Mouse (Mus musculus): ENCODE measurements around the gene Kat8. TPM values are rescaled to one million over a fixed set of nuclear protein-coding genes. Genes with fewer than 3 reads are reported as not detected.
A peak's percentile ranks its signal among the peaks of the same experiment; 100 is the strongest.

The Kat8 gene
- polyA plus RNA-seq, 1 experiment = 23.7 TPM

DNA sequence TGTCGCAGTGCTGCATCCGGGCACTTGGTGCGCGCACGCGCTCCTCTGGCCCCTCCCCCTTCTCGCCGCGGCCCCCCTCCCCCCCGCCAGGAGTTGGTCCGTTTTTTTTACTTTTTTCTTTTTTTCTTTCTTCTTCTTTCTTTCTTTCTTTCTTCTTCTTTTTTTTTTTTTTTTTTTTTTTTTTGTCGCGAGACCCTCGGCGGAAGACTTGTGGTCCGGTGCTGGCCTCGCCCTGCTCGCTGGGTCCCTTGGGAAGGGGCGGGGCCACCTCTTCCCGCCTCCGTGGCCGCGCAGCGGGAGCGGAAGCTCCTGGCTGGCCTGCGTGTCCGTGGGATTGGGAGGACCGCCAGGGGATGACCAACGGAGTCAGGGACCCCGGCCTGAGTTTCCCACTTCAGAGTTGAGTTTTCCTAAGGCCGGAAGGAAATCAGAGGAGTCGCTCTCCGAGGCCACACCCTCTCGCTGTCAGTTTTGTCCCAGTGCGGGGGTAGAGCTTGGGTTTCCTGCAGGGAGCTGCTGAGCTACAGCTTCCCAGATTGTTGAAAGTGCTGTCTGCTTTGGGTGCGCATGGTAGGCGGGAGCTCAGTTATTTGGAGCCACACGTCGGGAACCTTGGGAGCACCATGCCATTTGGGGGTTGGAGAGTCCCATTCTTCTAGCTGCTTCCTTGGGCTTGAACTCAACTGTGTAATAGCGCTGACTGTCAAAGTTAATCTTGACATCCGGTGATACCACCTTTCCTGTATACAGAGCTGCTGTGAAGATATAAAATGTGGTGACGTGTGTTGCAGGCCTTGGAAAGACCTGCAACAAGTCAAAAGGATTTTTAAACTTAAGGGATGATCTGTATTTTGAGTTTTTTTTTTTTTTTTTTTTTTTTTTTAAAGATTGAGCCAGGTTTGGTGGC, 55.9 kb downstream of the Kat8 start:
- peak overlapping the region; percentile 89 for H3K27ac ChIP-seq (ENCODE audit: insufficient read depth, low read depth, low read length)
- peak overlapping the region; percentile 95 for H3K4me3 ChIP-seq (ENCODE audit: insufficient read depth, low read length)
- TF ChIP-seq CTCF (IDR thresholded peaks at IDR 0.05; ENCODE audit: low read depth, low read length) (no peak), POLR2A (IDR thresholded peaks at IDR 0.05; ENCODE audit: borderline replicate concordance, low read depth, low read length) (no peak)
- H3K4me1 ChIP-seq (ENCODE audit: control insufficient read depth, insufficient read depth, low read length) = peaks cover 14% of the 10 kb centered on the region

DNA sequence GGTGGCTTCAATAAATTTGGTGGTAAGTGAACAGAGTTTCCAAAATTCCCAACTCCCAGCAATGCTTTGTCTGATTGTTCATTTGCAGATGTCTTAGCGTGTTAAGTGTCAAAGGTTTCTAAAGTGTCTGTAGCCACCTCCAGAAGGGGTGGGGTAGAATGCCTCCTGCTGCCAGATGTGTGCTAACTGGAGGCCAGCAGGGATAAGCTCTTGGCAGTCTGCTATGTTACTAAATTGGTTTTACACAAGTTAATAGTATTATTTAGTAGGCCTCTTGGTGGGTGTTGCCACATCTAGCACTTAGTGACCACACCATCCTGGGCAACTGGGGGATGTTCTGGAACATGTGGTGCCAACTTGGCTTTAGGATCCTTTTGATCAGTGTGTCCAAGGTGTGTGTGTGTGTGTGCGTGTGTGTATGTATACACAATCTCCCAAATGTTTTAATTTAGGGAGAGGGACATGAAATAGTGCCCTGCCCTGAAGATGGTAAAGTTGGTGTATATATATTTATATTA, 62.2 kb downstream of the Kat8 start:
- H3K4me1 ChIP-seq (ENCODE audit: control insufficient read depth, insufficient read depth, low read length) = peaks cover 12% of the 10 kb centered on the region
- TF ChIP-seq POLR2A (IDR thresholded peaks at IDR 0.05; ENCODE audit: borderline replicate concordance, low read depth, low read length) = no peak
- TF ChIP-seq CTCF (IDR thresholded peaks at IDR 0.05; ENCODE audit: low read depth, low read length) = no peak
- no peak overlapping the region for H3K4me3 ChIP-seq (ENCODE audit: insufficient read depth, low read length)
- H3K27ac ChIP-seq (ENCODE audit: insufficient read depth, low read depth, low read length) = no peak overlapping the region

Other genes with a start within 250 kb of the Kat8 start
- 30.4 and 40.0 TPM in 2 replicates for gene Bcl7c, start 203.6 kb upstream of the Kat8 start, polyA plus RNA-seq (2012; ENCODE audit: insufficient read depth, insufficient read length, missing spikeins)
- not detected in 2 replicates for gene Ctf1, start 199.8 kb upstream of the Kat8 start, polyA plus RNA-seq (2012; ENCODE audit: insufficient read depth, insufficient read length, missing spikeins)
- gene Ctf2, start 180.3 kb upstream of the Kat8 start, polyA plus RNA-seq (2012; ENCODE audit: insufficient read depth, insufficient read length, missing spikeins) = not detected in 2 replicates
- gene Fbxl19, start 168.0 kb upstream of the Kat8 start, polyA plus RNA-seq (2012; ENCODE audit: insufficient read depth, insufficient read length, missing spikeins) = 11.9 and 16.5 TPM in 2 replicates
- 44.2 and 45.8 TPM in 2 replicates for gene Orai3, start 142.7 kb upstream of the Kat8 start, polyA plus RNA-seq (2012; ENCODE audit: insufficient read depth, insufficient read length, missing spikeins)
- gene Setd1a, start 135.8 kb upstream of the Kat8 start, polyA plus RNA-seq (2012; ENCODE audit: insufficient read depth, insufficient read length, missing spikeins) = 28.2 and 30.1 TPM in 2 replicates
- gene Gm49388, start 126.9 kb upstream of the Kat8 start, polyA plus RNA-seq (2012; ENCODE audit: insufficient read depth, insufficient read length, missing spikeins) = not detected in 2 replicates
- 43.4 and 47.9 TPM in 2 replicates for gene Hsd3b7, start 111.9 kb upstream of the Kat8 start, polyA plus RNA-seq (2012; ENCODE audit: insufficient read depth, insufficient read length, missing spikeins)
- gene Stx4a, start 88.2 kb upstream of the Kat8 start, polyA plus RNA-seq (2012; ENCODE audit: insufficient read depth, insufficient read length, missing spikeins) = 152 and 168 TPM in 2 replicates
- not detected in 2 replicates for gene Stx1b, start 88.0 kb upstream of the Kat8 start, polyA plus RNA-seq (2012; ENCODE audit: insufficient read depth, insufficient read length, missing spikeins)
- 14.7 and 16.7 TPM in 2 replicates for gene Zfp646, start 36.3 kb upstream of the Kat8 start, polyA plus RNA-seq (2012; ENCODE audit: insufficient read depth, insufficient read length, missing spikeins)
- 8.0 and 9.8 TPM in 2 replicates for gene Zfp668, start 35.7 kb upstream of the Kat8 start, polyA plus RNA-seq (2012; ENCODE audit: insufficient read depth, insufficient read length, missing spikeins)
- gene Prss53, start 21.5 kb upstream of the Kat8 start, polyA plus RNA-seq (2012; ENCODE audit: insufficient read depth, insufficient read length, missing spikeins) = 0.86 and 1.0 TPM in 2 replicates
- not detected in 2 replicates for gene Gm21974, start 17.1 kb upstream of the Kat8 start, polyA plus RNA-seq (2012; ENCODE audit: insufficient read depth, insufficient read length, missing spikeins)
- gene Vkorc1, start 16.9 kb upstream of the Kat8 start, polyA plus RNA-seq (2012; ENCODE audit: insufficient read depth, insufficient read length, missing spikeins) = 93.3 and 116 TPM in 2 replicates
- gene Bckdk, start 8.4 kb upstream of the Kat8 start, polyA plus RNA-seq (2012; ENCODE audit: insufficient read depth, insufficient read length, missing spikeins) = 50.9 and 73.8 TPM in 2 replicates
- not detected in 2 replicates for gene Prss8, start 17.6 kb downstream of the Kat8 start, polyA plus RNA-seq (2012; ENCODE audit: insufficient read depth, insufficient read length, missing spikeins)
- gene Prss36, start 34.2 kb downstream of the Kat8 start, polyA plus RNA-seq (2012; ENCODE audit: insufficient read depth, insufficient read length, missing spikeins) = 1.7 and 2.6 TPM in 2 replicates
- gene Fus, start 54.9 kb downstream of the Kat8 start, polyA plus RNA-seq (2012; ENCODE audit: insufficient read depth, insufficient read length, missing spikeins) = 318 and 323 TPM in 2 replicates
- 126 and 140 TPM in 2 replicates for gene Pycard, start 81.4 kb downstream of the Kat8 start, polyA plus RNA-seq (2012; ENCODE audit: insufficient read depth, insufficient read length, missing spikeins)
- not detected in 2 replicates for gene Trim72, start 91.4 kb downstream of the Kat8 start, polyA plus RNA-seq (2012; ENCODE audit: insufficient read depth, insufficient read length, missing spikeins)
- gene Itgam, start 150.1 kb downstream of the Kat8 start, polyA plus RNA-seq (2012; ENCODE audit: insufficient read depth, insufficient read length, missing spikeins) = 515 and 564 TPM in 2 replicates
- gene Gm49368, start 150.2 kb downstream of the Kat8 start, polyA plus RNA-seq (2012; ENCODE audit: insufficient read depth, insufficient read length, missing spikeins) = 1.7 and 11.3 TPM in 2 replicates
- gene Itgax, start 217.0 kb downstream of the Kat8 start, polyA plus RNA-seq (2012; ENCODE audit: insufficient read depth, insufficient read length, missing spikeins) = 5.8 and 7.0 TPM in 2 replicates
- 0.52 TPM in 1 of 2 replicates, not detected in the other for gene Itgad, start 241.9 kb downstream of the Kat8 start, polyA plus RNA-seq (2012; ENCODE audit: insufficient read depth, insufficient read length, missing spikeins)

Data from bone marrow macrophage, adult 2 months (primary cell).